Comparison of ENCODE assay signal across 14 mouse cellular contexts in genomic region chr7:29234661-29235060, GRCm38 (mm10). TPM values are rescaled to one million over a fixed set of nuclear protein-coding genes. Genes with fewer than 3 reads are reported as not detected.
DNase-seq lines count a peak whose midpoint lies in the region; ATAC-seq and TF ChIP-seq lines count a peak whose summit lies in the region.
"Had no signal": no experiment of that assay in that cellular context is flagged by ENCODE, and none has a peak within 500 bp of the region (broad histone marks: within the 10 kb centered on the region; RNA-seq: fewer than 3 reads in every experiment).

No protein-coding gene starts in this region.

- H3K79me2 ChIP-seq in liver, adult 2 months (ENCODE audit: control insufficient read depth, insufficient read depth, low read length), result no peaks in the 10 kb centered on the region; the same call in 1 of the 2 replicates

- no peak for TF ChIP-seq POLR2A in liver, adult 2 months (IDR thresholded peaks at IDR 0.05; ENCODE audit: extremely low read depth, insufficient read depth, low read length)

- no peak overlapping the region for H3K4me3 ChIP-seq in heart, embryonic 11.5 days (ENCODE audit: low read depth, low read length)
- no peak overlapping the region for H3K4me3 ChIP-seq in liver, adult 2 months (ENCODE audit: insufficient read depth, low read depth, low read length)
- no peak overlapping the region for H3K4me3 ChIP-seq in liver, embryonic 11.5 days (ENCODE audit: low read depth, low read length)
- H3K4me3 ChIP-seq: forebrain, embryonic 15.5 days; intestine, embryonic 15.5 days; midbrain, embryonic 10.5 days; neural tube, embryonic 12.5 days had no signal

- no peak overlapping the region for H3K4me2 ChIP-seq in heart, embryonic 11.5 days
- H3K4me2 ChIP-seq in liver, embryonic 11.5 days, result no peak overlapping the region
- H3K4me2 ChIP-seq: forebrain, embryonic 15.5 days; intestine, embryonic 15.5 days; neural tube, embryonic 12.5 days had no signal

- H3K9ac ChIP-seq in heart, embryonic 11.5 days (ENCODE audit: low read depth, low read length), result no peak overlapping the region
- no peak overlapping the region for H3K9ac ChIP-seq in liver, adult 2 months (ENCODE audit: low read depth, low read length)
- H3K9ac ChIP-seq in liver, embryonic 11.5 days (ENCODE audit: low read depth, low read length), result no peak overlapping the region
- H3K9ac ChIP-seq: forebrain, embryonic 15.5 days; intestine, embryonic 15.5 days; neural tube, embryonic 12.5 days had no signal

- no peak for ATAC-seq in heart, embryonic 11.5 days (replicated peaks; ENCODE audit: insufficient number of reproducible peaks, low FRiP score, low TSS enrichment)
- no peak for ATAC-seq in liver, embryonic 11.5 days (replicated peaks; ENCODE audit: low FRiP score)
- ATAC-seq: forebrain, embryonic 15.5 days; intestine, embryonic 15.5 days had no signal

- intact Hi-C loops in heart, postnatal 36 days (cut with DNase I), result loop anchor here (5.0 to 10.0 kb wide), 4 partner anchors 52 to 470 kb away; partner anchors contain the start of genes Eif3k, Map4k1, Nfkbib and Psmd8

- peak overlapping the region; percentile 80 for H3K27ac ChIP-seq in heart, embryonic 11.5 days (ENCODE audit: low read depth, low read length)
- peak overlapping the region; percentile 59; the same call in 1 of the 2 replicates for H3K27ac ChIP-seq in liver, adult 2 months (replicated peaks; ENCODE audit: insufficient read depth, low read depth, low read length)
- H3K27ac ChIP-seq in liver, embryonic 11.5 days (ENCODE audit: low read depth, low read length), result no peak overlapping the region
- H3K27ac ChIP-seq: forebrain, embryonic 15.5 days; intestine, embryonic 15.5 days; midbrain, embryonic 10.5 days; neural tube, embryonic 12.5 days had no signal

- peaks cover 21% of the 10 kb centered on the region for H3K27me3 ChIP-seq in heart, embryonic 11.5 days (ENCODE audit: control insufficient read depth, insufficient read depth, low read length)
- H3K27me3 ChIP-seq in liver, adult 2 months (ENCODE audit: control insufficient read depth, insufficient read depth, low read length), result no peaks in the 10 kb centered on the region
- peaks cover 20% of the 10 kb centered on the region for H3K27me3 ChIP-seq in liver, embryonic 11.5 days (replicated peaks; ENCODE audit: control insufficient read depth, insufficient read depth, low read length)

- peak; percentile 16; the same call in 1 of the 2 replicates for TF ChIP-seq CTCF in liver, adult 2 months (IDR thresholded peaks at IDR 0.05; ENCODE audit: low read depth, low read length)

- no peak for DNase-seq in heart, postnatal 36 days
- DNase-seq in liver, adult 2 months (ENCODE audit: extremely low read depth, low read depth, low spot score), result no peak
- DNase-seq in liver, embryonic 11.5 days (ENCODE audit: low spot score), result no peak
- peak; percentile 48 to 51 for DNase-seq in B cell, adult 2 months
- DNase-seq in R1 (ENCODE audit: low read depth, low spot score), result peak; percentile 65
- DNase-seq in T-cell, adult 2 months (ENCODE audit: low spot score), result no peak
- no peak for DNase-seq in urinary bladder, postnatal 14 days (ENCODE audit: low spot score)
- DNase-seq: adrenal gland, adult 2 months had no signal

- peaks cover 12% of the 10 kb centered on the region; the same call in 1 of the 2 replicates for H3K4me1 ChIP-seq in heart, embryonic 11.5 days (ENCODE audit: control insufficient read depth, insufficient read depth, low read length)
- H3K4me1 ChIP-seq in liver, adult 2 months (ENCODE audit: control insufficient read depth, insufficient read depth, low read length), result peaks cover 7% of the 10 kb centered on the region
- H3K4me1 ChIP-seq in liver, embryonic 11.5 days (replicated peaks; ENCODE audit: control insufficient read depth, insufficient read depth, low read length), result peaks cover 10% of the 10 kb centered on the region

- no peaks in the 10 kb centered on the region for H3K36me3 ChIP-seq in heart, embryonic 11.5 days (ENCODE audit: control insufficient read depth, insufficient read depth, low read length)
- H3K36me3 ChIP-seq in liver, adult 2 months (ENCODE audit: control insufficient read depth, insufficient read depth, low read length), result no peaks in the 10 kb centered on the region
- no peaks in the 10 kb centered on the region for H3K36me3 ChIP-seq in liver, embryonic 11.5 days (ENCODE audit: control insufficient read depth, insufficient read depth, low read length)
- H3K36me3 ChIP-seq: forebrain, embryonic 15.5 days; intestine, embryonic 15.5 days; midbrain, embryonic 10.5 days; neural tube, embryonic 12.5 days had no signal

- no peaks in the 10 kb centered on the region for H3K9me3 ChIP-seq in heart, embryonic 11.5 days (replicated peaks; ENCODE audit: control insufficient read depth, low read length)
- no peaks in the 10 kb centered on the region for H3K9me3 ChIP-seq in liver, embryonic 11.5 days (ENCODE audit: control insufficient read depth, low read length)
- H3K9me3 ChIP-seq: forebrain, embryonic 15.5 days; intestine, embryonic 15.5 days; midbrain, embryonic 10.5 days; neural tube, embryonic 12.5 days had no signal

- WGBS in heart, embryonic 11.5 days (ENCODE audit: insufficient replicate concordance), result 72% methylated on average over 5 of the region's 5 CpGs
- WGBS in liver, adult 2 months, result 94% methylated on average over 5 of the region's 5 CpGs
- WGBS in liver, embryonic 11.5 days, result 80% methylated on average over 5 of the region's 5 CpGs

RNA-seq across cellular contexts. Expression of gene Kcnk6, which starts 2.3 kb away (rescaled TPM):
- 0.89 and 1.6 TPM in 2 replicates for polyA plus RNA-seq in heart, embryonic 11.5 days (2014; fragmentation: Nextera tagmentation; extraction: Ambion mirVana)
- 1 to 10 TPM; 2.8 to 3.2 TPM for total RNA-seq in heart, postnatal 36 days (2021)
- 1.7 and 2.0 TPM in 2 replicates for total RNA-seq in liver, adult 2 months (2014; rRNA removed)
- 3.3 and 5.3 TPM in 2 replicates for polyA plus RNA-seq in liver, adult 2 months (2012; rRNA removed)
- 2.0 and 2.6 TPM in 2 replicates for polyA plus RNA-seq in liver, embryonic 11.5 days (2014; fragmentation: Nextera tagmentation; extraction: Ambion mirVana)

RNA-seq across cellular contexts. Expression of gene Yif1b, which starts 3.5 kb away (rescaled TPM):
- polyA plus RNA-seq in heart, embryonic 11.5 days (2014; fragmentation: Nextera tagmentation; extraction: Ambion mirVana), result 107 and 110 TPM in 2 replicates
- total RNA-seq in heart, postnatal 36 days (2021), result 10 to 100 TPM; 69.1 to 73.8 TPM
- total RNA-seq in liver, adult 2 months (2014; rRNA removed), result 40.7 and 59.9 TPM in 2 replicates
- polyA plus RNA-seq in liver, adult 2 months (2012; rRNA removed), result 132 and 143 TPM in 2 replicates
- polyA plus RNA-seq in liver, embryonic 11.5 days (2014; fragmentation: Nextera tagmentation; extraction: Ambion mirVana), result 95.7 and 101 TPM in 2 replicates

RNA-seq across cellular contexts. Expression of gene 2200002D01Rik, which starts 13.6 kb away (rescaled TPM):
- 7.0 and 8.8 TPM in 2 replicates for polyA plus RNA-seq in heart, embryonic 11.5 days (2014; fragmentation: Nextera tagmentation; extraction: Ambion mirVana)
- 1 to 10 TPM; 1.9 to 2.0 TPM for total RNA-seq in heart, postnatal 36 days (2021)
- total RNA-seq in liver, adult 2 months (2014; rRNA removed), result 2.3 and 6.9 TPM in 2 replicates
- 5.2 and 7.4 TPM in 2 replicates for polyA plus RNA-seq in liver, adult 2 months (2012; rRNA removed)
- 3.2 and 4.4 TPM in 2 replicates for polyA plus RNA-seq in liver, embryonic 11.5 days (2014; fragmentation: Nextera tagmentation; extraction: Ambion mirVana)
- total RNA-seq: left cerebral cortex, postnatal 14 days had no signal

RNA-seq across cellular contexts. Expression of gene Catsperg1, which starts 20.8 kb away (rescaled TPM):
- 0.37 and 0.44 TPM in 2 replicates for polyA plus RNA-seq in heart, embryonic 11.5 days (2014; fragmentation: Nextera tagmentation; extraction: Ambion mirVana)
- under 1 TPM; 0.31 to 0.51 TPM for total RNA-seq in heart, postnatal 36 days (2021)
- total RNA-seq in liver, adult 2 months (2014; rRNA removed), result 0.27 and 0.28 TPM in 2 replicates
- polyA plus RNA-seq in liver, adult 2 months (2012; rRNA removed), result 0.12 and 0.24 TPM in 2 replicates
- polyA plus RNA-seq in liver, embryonic 11.5 days (2014; fragmentation: Nextera tagmentation; extraction: Ambion mirVana), result 0.31 and 0.64 TPM in 2 replicates

RNA-seq across cellular contexts. Expression of gene Spint2, which starts 47.1 kb away (rescaled TPM):
- polyA plus RNA-seq in heart, embryonic 11.5 days (2014; fragmentation: Nextera tagmentation; extraction: Ambion mirVana), result 39.2 and 42.8 TPM in 2 replicates
- 10 to 100 TPM; 34.8 to 44.9 TPM for total RNA-seq in heart, postnatal 36 days (2021)
- 24.8 and 28.9 TPM in 2 replicates for total RNA-seq in liver, adult 2 months (2014; rRNA removed)
- 120 and 133 TPM in 2 replicates for polyA plus RNA-seq in liver, adult 2 months (2012; rRNA removed)
- polyA plus RNA-seq in liver, embryonic 11.5 days (2014; fragmentation: Nextera tagmentation; extraction: Ambion mirVana), result 51.6 and 53.7 TPM in 2 replicates

Comparison
In these comparisons a context has a peak if more than half of its experiments do, and no peak if none do; other contexts are left out.
1. DNase-seq: peak in B cell, adult 2 months (2 of 2) and R1 (single experiment); none in heart, postnatal 36 days (0 of 2), liver, adult 2 months (single experiment), liver, embryonic 11.5 days (single experiment), T-cell, adult 2 months (single experiment) and urinary bladder, postnatal 14 days (single experiment).